Mouse (Mus musculus): Measurements from ENCODE around the gene Gm28048. TPM values are rescaled to one million over a fixed set of nuclear protein-coding genes. Genes with fewer than 3 reads are reported as not detected.

Gm28048 gene
- total and polyA plus RNA-seq, 3 experiments = 2.1 to 7.0 (median 5.2) TPM

DNA sequence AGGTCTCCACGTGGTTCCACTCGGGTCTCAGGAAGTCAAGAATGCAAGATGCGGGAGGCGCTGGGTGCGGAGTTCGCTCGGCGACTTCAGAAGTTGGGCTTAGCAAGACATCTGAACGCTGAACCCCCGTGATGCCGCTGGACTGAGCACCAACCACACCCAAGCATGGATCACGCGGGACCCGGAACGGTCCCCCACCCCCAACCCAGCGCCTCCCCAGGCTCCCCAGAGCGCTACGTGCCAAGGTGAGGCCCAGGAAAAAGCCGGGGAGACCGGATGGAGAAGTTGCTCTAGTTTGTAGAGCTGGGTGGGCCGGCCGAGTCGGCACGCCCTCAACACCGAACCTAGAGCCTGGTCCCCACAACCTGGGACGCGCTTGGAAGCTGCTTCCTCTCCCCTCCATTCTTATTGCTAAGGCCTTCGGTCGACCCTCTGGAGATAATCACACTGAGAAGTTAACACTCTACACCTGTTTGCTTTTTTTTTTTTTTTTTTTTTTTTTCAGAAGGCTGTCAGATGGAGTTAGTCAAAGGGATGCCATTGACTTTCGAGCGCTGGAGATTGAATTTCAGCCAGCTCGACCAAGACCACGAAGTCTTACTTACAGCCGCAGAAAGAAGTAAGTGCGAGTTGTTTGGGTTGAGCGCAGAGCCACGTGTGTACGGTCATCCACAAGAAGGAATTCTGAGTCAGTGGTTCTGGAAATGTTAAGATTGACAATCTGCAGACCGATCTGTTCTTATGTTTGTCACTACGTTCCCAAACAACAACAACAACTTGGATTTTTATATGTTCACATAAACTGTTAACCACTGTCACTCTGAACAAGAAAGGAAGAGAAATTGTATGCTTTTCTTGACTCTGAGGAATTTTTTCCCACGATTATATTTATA, 121.3 kb downstream of the Gm28048 start, which contains the start of gene B3gnt2:
Gene B3gnt2, minus strand, starts transcription at position 627 of the 893 bp plus-strand sequence.
- Histone ChIP-seq H3K36me3 (ENCODE audit: control insufficient read depth, insufficient read depth, low read length) (no peaks in the 10 kb centered on the region), H3K27ac (peak within 1 kb of the TSS; percentile 91), H3K4me1 (ENCODE audit: control insufficient read depth, insufficient read depth, low read length) (peaks cover 2% of the 10 kb centered on the region), H3K4me3 (peak within 1 kb of the TSS; percentile 94), H3K79me2 (replicated peaks; ENCODE audit: control insufficient read depth, insufficient read depth, low read length) (no peaks in the 10 kb centered on the region; the same call in 1 of the 2 replicates), H3K27me3 (ENCODE audit: control insufficient read depth, insufficient read depth, low read length) (no peaks in the 10 kb centered on the region), H3K9ac (ENCODE audit: low read depth, low read length) (peak within 1 kb of the TSS; percentile 60)
- 0 out of 2 replicates have a peak, but pooled peaks have one; percentile 4 for TF ChIP-seq EP300 (IDR thresholded peaks at IDR 0.05; ENCODE audit: insufficient read depth, low read depth, low read length)
- no peak for TF ChIP-seq POLR2A (IDR thresholded peaks at IDR 0.05; ENCODE audit: insufficient read depth, low read depth, low read length)
- intact Hi-C loops (cut with DNase I) = loop anchor here (2.0 to 5.0 kb wide), 3 partner anchors 96 to 163 kb away; no protein-coding TSS in a partner anchor
- 19% methylated on average over 41 of the region's 41 CpGs for WGBS
- peak; percentile 66 to 71 for DNase-seq

GRCm38 (mm10) chr11:22859633-22860334, 122.1 kb downstream of the Gm28048 start:
- intact Hi-C loops (cut with DNase I) = loop anchor here (2.0 to 5.0 kb wide), 4 partner anchors 97 to 227 kb away; no protein-coding TSS in a partner anchor
- Histone ChIP-seq H3K36me3 (ENCODE audit: control insufficient read depth, insufficient read depth, low read length) (no peaks in the 10 kb centered on the region), H3K27me3 (ENCODE audit: control insufficient read depth, insufficient read depth, low read length) (no peaks in the 10 kb centered on the region), H3K4me1 (ENCODE audit: control insufficient read depth, insufficient read depth, low read length) (peaks cover 3% of the 10 kb centered on the region), H3K4me3 (peak overlapping the region; percentile 94), H3K9ac (ENCODE audit: low read depth, low read length) (peak overlapping the region; percentile 95), H3K27ac (peak overlapping the region; percentile 91), H3K79me2 (replicated peaks; ENCODE audit: control insufficient read depth, insufficient read depth, low read length) (peaks cover 3% of the 10 kb centered on the region)
- TF ChIP-seq POLR2A (IDR thresholded peaks at IDR 0.05; ENCODE audit: insufficient read depth, low read depth, low read length) (peak; percentile 92), EP300 (IDR thresholded peaks at IDR 0.05; ENCODE audit: insufficient read depth, low read depth, low read length) (0 out of 2 replicates have a peak, but pooled peaks have one; percentile 18), CTCF (IDR thresholded peaks at IDR 0.05) (peak; percentile 39)
- WGBS = under 1% methylated on average over 55 of the region's 55 CpGs
- DNase-seq = peak; percentile 92 to 93

DNA sequence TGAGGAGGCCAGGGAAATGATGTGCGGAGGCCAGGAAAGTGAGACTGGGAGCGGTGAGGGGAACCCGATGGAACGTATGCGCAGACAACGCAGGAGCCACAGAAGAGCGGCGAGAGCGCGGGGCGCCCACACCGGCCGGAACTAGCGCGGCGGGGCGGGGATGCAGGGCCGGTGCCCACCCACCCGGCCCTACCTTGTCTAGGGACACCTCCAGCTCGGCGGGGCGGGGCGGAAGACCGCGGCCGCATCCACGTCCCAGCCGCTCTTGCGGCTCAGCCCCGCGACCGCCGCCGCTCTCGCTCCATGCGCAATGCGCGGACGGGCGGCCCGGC, 122.6 kb downstream of the Gm28048 start:
- no peak for DNase-seq

GRCm38 (mm10) chr11:22858441-22859300, 123.2 kb downstream of the Gm28048 start:
- intact Hi-C loops (cut with DNase I) = loop anchor here (5.0 kb wide), 1 partner anchor 226 kb away; no protein-coding TSS in a partner anchor

More for the DNA sequence above, 122.6 kb downstream of the Gm28048 start:
- Histone ChIP-seq H3K27ac (peak overlapping the region; percentile 91), H3K9ac (ENCODE audit: low read depth, low read length) (peak overlapping the region; percentile 95), H3K36me3 (ENCODE audit: control insufficient read depth, insufficient read depth, low read length) (no peaks in the 10 kb centered on the region; the same call in 1 of the 2 replicates), H3K27me3 (ENCODE audit: control insufficient read depth, insufficient read depth, low read length) (no peaks in the 10 kb centered on the region), H3K4me3 (peak overlapping the region; percentile 94), H3K4me1 (ENCODE audit: control insufficient read depth, insufficient read depth, low read length) (peaks cover 5% of the 10 kb centered on the region), H3K79me2 (replicated peaks; ENCODE audit: control insufficient read depth, insufficient read depth, low read length) (peaks cover 6% of the 10 kb centered on the region)
- intact Hi-C loops (cut with DNase I) = loop anchor here (5.0 kb wide), 1 partner anchor 227 kb away; no protein-coding TSS in a partner anchor
- WGBS = under 1% methylated on average over 34 of the region's 41 CpGs
- TF ChIP-seq EP300 (IDR thresholded peaks at IDR 0.05; ENCODE audit: insufficient read depth, low read depth, low read length) (no peak), CTCF (IDR thresholded peaks at IDR 0.05) (no peak), POLR2A (IDR thresholded peaks at IDR 0.05; ENCODE audit: insufficient read depth, low read depth, low read length) (no peak)

More at GRCm38 (mm10) chr11:22858441-22859300, 123.2 kb downstream of the Gm28048 start:
- Histone ChIP-seq H3K79me2 (replicated peaks; ENCODE audit: control insufficient read depth, insufficient read depth, low read length) (peaks cover 10% of the 10 kb centered on the region), H3K36me3 (ENCODE audit: control insufficient read depth, insufficient read depth, low read length) (peaks cover 3% of the 10 kb centered on the region), H3K27ac (peak overlapping the region; percentile 91), H3K4me1 (ENCODE audit: control insufficient read depth, insufficient read depth, low read length) (peaks cover 9% of the 10 kb centered on the region), H3K27me3 (ENCODE audit: control insufficient read depth, insufficient read depth, low read length) (no peaks in the 10 kb centered on the region), H3K4me3 (peak overlapping the region; percentile 94), H3K9ac (ENCODE audit: low read depth, low read length) (peak overlapping the region; percentile 95)
- WGBS = 8% methylated on average over 50 of the region's 50 CpGs
- TF ChIP-seq CTCF (IDR thresholded peaks at IDR 0.05) = no peak
- no peak for TF ChIP-seq POLR2A (IDR thresholded peaks at IDR 0.05; ENCODE audit: insufficient read depth, low read depth, low read length)
- no peak for TF ChIP-seq EP300 (IDR thresholded peaks at IDR 0.05; ENCODE audit: insufficient read depth, low read depth, low read length)
- DNase-seq = peak in 1 of 2 experiments; percentile 57
